Mouse (Mus musculus): ENCODE results near the gene Dnajc5g. TPM values are rescaled to one million over a fixed set of nuclear protein-coding genes. Genes with fewer than 3 reads are reported as not detected.

Gene Dnajc5g
- total and polyA plus RNA-seq, 3 experiments, result not detected

DNA sequence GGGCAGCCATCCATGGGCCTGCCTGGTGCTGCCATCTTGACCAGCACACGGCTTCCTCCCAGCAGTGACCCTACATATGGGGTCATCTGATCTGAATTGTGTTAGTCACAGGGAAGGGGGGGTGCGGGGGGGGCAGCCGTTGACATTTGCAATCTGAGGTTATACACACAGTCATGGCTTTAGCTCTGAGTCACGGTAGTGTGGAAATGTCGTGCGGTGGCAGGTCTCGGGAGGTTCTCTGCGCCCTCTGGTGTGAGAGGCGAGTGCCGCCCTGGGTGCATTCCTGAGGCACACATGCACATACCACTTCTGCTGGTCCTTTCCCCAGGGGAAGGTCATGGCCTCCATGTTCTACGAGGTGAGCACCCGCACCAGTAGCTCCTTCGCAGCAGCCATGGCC lies 29.7 kb upstream of the Dnajc5g start:
- dilution Hi-C loops (cut with MboI; ENCODE audit: extremely low pct_ligation_motif_present, extremely low pct_unique_long_range_greater_than_20kb, low sequenced_read_pairs), result no loop called here
- TF ChIP-seq POLR2A (IDR thresholded peaks at IDR 0.05; ENCODE audit: low read depth, low read length) (no peak), E2F4 (IDR thresholded peaks at IDR 0.05; ENCODE audit: insufficient replicate concordance, low read depth, low read length) (no peak), CHD1 (IDR thresholded peaks at IDR 0.05; ENCODE audit: low read depth, low read length) (no peak), ETS1 (conservative IDR thresholded peaks at IDR 0.05; ENCODE audit: low read depth, low read length) (no peak), MEF2A (IDR thresholded peaks at IDR 0.05; ENCODE audit: borderline replicate concordance, low read depth, low read length) (no peak), JUND (conservative IDR thresholded peaks at IDR 0.05; ENCODE audit: low read depth, low read length) (no peak), IRF4 (IDR thresholded peaks at IDR 0.05; ENCODE audit: low read depth, low read length) (no peak), CHD2 (IDR thresholded peaks at IDR 0.05; ENCODE audit: low read length) (no peak), TCF12 (IDR thresholded peaks at IDR 0.05; ENCODE audit: low read depth, low read length) (no peak), UBTF (IDR thresholded peaks at IDR 0.05; ENCODE audit: low read depth, low read length) (no peak), SMC3 (IDR thresholded peaks at IDR 0.05; ENCODE audit: low read depth, low read length) (no peak), POLR2AphosphoS2 (IDR thresholded peaks at IDR 0.05; ENCODE audit: low read depth, low read length) (no peak)

DNA sequence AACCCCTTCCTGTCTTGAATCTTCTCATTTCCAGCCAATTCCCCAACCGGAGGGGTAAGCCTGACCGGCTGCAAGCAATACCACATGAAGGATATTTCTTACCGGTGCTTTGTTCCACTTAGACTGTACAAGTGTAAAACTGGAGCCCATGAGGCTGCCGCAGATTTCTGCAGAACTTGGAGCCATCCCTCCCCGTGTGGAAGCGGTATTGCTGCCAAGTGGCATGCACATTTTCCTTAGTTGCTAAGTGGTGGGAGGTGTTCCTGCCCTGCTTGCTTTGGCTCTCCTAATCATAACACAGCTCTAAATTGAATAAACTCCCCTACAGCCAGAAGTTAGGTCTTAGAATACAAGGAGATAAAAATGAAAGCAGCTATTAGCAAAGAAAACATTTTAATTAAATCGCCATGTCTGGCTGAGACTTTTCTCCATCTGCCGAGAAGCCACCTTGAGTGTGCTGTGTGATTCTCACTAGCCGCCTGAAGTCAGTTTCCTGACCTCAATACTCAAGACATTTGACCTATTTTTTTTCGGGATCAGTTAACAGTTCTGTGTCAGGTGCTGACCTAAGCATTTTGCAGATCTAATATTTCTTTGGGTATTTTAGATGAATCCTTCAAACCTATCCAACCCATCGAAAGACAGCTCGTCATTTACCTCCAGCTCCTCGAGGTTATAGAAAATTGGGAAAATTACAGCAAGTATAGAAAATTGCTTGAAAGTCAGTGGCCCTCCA lies 25.9 kb upstream of the Dnajc5g start:
- dilution Hi-C loops (cut with MboI; ENCODE audit: extremely low pct_ligation_motif_present, extremely low pct_unique_long_range_greater_than_20kb, low sequenced_read_pairs) (no loop called here), in situ Hi-C loops (cut with MboI; ENCODE audit: low pct_ligation_motif_present, low pct_unique_long_range_greater_than_20kb, low sequenced_read_pairs) (no loop called here)
- TF ChIP-seq ETS1 (conservative IDR thresholded peaks at IDR 0.05; ENCODE audit: low read depth, low read length) (no peak), E2F4 (IDR thresholded peaks at IDR 0.05; ENCODE audit: insufficient replicate concordance, low read depth, low read length) (no peak), SIN3A (IDR thresholded peaks at IDR 0.05; ENCODE audit: low read length) (no peak), RAD21 (IDR thresholded peaks at IDR 0.05; ENCODE audit: low read depth, low read length) (no peak), JUN (IDR thresholded peaks at IDR 0.05; ENCODE audit: insufficient read depth, low read depth, low read length) (no peak), NRF1 (IDR thresholded peaks at IDR 0.05; ENCODE audit: low read depth, low read length) (no peak), EP300 (IDR thresholded peaks at IDR 0.05; ENCODE audit: low read length) (no peak), MAFK (IDR thresholded peaks at IDR 0.05; ENCODE audit: insufficient replicate concordance, low read length) (peak; percentile 76)

More for the DNA sequence above, 29.7 kb upstream of the Dnajc5g start:
- Histone ChIP-seq H3K27me3 (replicated peaks) (no peaks in the 10 kb centered on the region), H3K4me2 (ENCODE audit: insufficient read depth, low read depth, poor library complexity, severe bottlenecking) (no peak overlapping the region), H3K4me1 (ENCODE audit: control insufficient read depth in 1 of 2, insufficient read depth in 2 of 2) (no peaks in the 10 kb centered on the region), H3K9ac (ENCODE audit: insufficient read depth, low read depth) (no peak overlapping the region), H3K36me3 (replicated peaks in 1 of 2; ENCODE audit: control insufficient read depth in 1 of 2, insufficient read depth in 1 of 2, low read length in 1 of 2) (peaks cover 81 to 94% of the 10 kb centered on the region in 2 experiments), H3K27ac (ENCODE audit: insufficient read depth, low read depth) (no peak overlapping the region), H3K79me2 (replicated peaks; ENCODE audit: control insufficient read depth, extremely low read depth, insufficient read depth, poor library complexity, severe bottlenecking) (no peaks in the 10 kb centered on the region), H3K4me3 (replicated peaks in 1 of 3; ENCODE audit: low read depth in 2 of 3, low read length in 2 of 3, poor library complexity in 1 of 3) (no peak overlapping the region), H3K9me3 (replicated peaks; ENCODE audit: low read length) (no peaks in the 10 kb centered on the region)
- in situ Hi-C loops (cut with MboI; ENCODE audit: low pct_ligation_motif_present, low pct_unique_long_range_greater_than_20kb, low sequenced_read_pairs), result no loop called here
- DNase-seq (ENCODE audit: extremely low read depth), result no peak

More for the DNA sequence above, 25.9 kb upstream of the Dnajc5g start:
- no peak overlapping the region for H3K9ac ChIP-seq (ENCODE audit: insufficient read depth, low read depth)
- no peak overlapping the region for H3K4me3 ChIP-seq (replicated peaks in 1 of 3; ENCODE audit: low read depth in 2 of 3, low read length in 2 of 3, poor library complexity in 1 of 3)
- no peak overlapping the region for H3K27ac ChIP-seq (ENCODE audit: insufficient read depth, low read depth)
- H3K9me3 ChIP-seq (replicated peaks; ENCODE audit: low read length), result no peaks in the 10 kb centered on the region
- peaks cover 43 to 58% of the 10 kb centered on the region in 2 experiments for H3K36me3 ChIP-seq (replicated peaks in 1 of 2; ENCODE audit: control insufficient read depth in 1 of 2, insufficient read depth in 1 of 2, low read length in 1 of 2)
- peaks cover 13 to 29% of the 10 kb centered on the region in 2 experiments for H3K4me1 ChIP-seq (ENCODE audit: control insufficient read depth in 1 of 2, insufficient read depth in 2 of 2)
- no peaks in the 10 kb centered on the region for H3K79me2 ChIP-seq (replicated peaks; ENCODE audit: control insufficient read depth, extremely low read depth, insufficient read depth, poor library complexity, severe bottlenecking)
- DNase-seq (ENCODE audit: extremely low read depth), result no peak
- H3K27me3 ChIP-seq (replicated peaks), result no peaks in the 10 kb centered on the region
- no peak overlapping the region for H3K4me2 ChIP-seq (ENCODE audit: insufficient read depth, low read depth, poor library complexity, severe bottlenecking)
